Mouse (Mus musculus): ENCODE data around the gene Fbp2.
"Not testable (repeated sequence)": the region's sequence is repeated elsewhere in the genome, so short reads cannot be mapped to it uniquely, and the experiment has no call there.

DNA sequence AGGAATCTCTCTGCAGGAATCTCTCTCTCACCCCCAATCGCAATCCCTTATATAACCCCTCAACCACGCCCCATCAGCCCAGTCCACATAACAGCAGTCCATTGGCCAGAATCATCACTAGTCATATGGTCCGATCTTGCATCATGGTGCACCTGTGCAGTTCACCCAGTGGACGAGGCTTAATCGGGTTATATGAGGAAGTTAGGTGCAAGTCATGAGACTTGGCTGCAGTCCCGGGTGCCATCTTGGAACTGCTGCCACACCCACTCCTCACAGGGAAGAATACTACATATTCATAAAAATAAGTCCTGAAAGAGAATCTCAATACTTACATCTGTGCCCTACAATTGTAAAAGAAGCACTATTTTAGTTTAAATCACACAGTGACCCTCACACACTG, 50.2 kb downstream of the Fbp2 start:
- TF ChIP-seq CTCF (IDR thresholded peaks at IDR 0.05; ENCODE audit: low read depth, low read length); POLR2A (IDR thresholded peaks at IDR 0.05; ENCODE audit: extremely low read depth, insufficient read depth, low read length): not testable (repeated sequence)

Measured in liver, adult 2 months (tissue).